Mouse (Mus musculus) right cerebral cortex, adult 2 months (tissue): ENCODE measurements around the gene Dll4.

Experiments
- DNase-seq, 2 experiments: peaks; one replicate each; pipeline ENCODE4 v3.0.0; 2021 to 2022; ENCODE audit warnings: low spot score in 2 of 2

Gene Dll4

DNA sequence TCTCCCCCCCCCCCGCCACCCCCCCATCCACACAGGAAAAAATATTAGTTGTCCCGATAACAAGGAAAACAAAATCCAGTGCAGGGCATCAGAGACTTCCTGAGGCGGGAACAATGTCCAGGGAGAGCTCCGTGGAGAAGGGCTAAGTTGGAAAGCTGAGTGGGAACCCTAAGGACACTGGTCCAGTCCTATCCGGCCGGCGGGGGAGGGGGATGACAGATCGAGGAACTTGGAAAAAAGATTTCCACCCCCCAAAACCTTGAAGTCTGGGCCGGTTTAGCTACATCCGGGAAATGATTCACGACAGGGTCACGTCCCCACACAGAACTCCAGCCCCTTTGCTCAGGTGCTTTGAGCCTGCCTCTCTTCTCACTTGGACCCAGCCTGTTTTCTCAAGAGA lies 14.0 kb upstream of the Dll4 start:
- no peak for DNase-seq

DNA sequence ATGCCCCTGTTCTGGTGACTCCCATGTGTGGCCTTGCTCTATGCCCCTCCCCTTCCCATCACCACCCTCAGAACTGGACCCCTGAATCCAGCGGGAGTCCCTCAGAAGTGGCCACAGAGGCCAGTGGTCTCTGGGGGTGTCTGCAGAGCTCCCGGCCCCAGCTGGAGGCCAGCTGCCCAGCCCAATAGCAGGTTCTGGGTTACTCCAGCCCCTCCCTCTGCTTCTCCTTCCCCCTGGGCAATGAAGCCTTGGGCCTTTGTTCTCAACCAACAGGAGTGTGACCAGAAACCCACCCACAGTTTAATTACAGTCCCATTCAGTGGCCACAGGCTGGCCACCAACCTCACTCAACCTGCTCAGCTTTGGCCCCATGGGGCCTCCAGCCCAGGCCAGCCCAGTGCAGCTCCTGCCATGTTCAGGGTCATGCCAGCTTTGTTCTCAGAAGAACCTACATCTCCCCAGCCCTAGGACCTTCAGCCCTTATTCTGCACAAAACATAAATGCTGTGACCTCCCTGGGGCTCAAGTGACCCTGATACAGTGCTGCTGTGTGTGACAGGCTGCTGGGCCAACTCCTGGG lies 13.1 kb upstream of the Dll4 start:
- DNase-seq, result no peak

DNA sequence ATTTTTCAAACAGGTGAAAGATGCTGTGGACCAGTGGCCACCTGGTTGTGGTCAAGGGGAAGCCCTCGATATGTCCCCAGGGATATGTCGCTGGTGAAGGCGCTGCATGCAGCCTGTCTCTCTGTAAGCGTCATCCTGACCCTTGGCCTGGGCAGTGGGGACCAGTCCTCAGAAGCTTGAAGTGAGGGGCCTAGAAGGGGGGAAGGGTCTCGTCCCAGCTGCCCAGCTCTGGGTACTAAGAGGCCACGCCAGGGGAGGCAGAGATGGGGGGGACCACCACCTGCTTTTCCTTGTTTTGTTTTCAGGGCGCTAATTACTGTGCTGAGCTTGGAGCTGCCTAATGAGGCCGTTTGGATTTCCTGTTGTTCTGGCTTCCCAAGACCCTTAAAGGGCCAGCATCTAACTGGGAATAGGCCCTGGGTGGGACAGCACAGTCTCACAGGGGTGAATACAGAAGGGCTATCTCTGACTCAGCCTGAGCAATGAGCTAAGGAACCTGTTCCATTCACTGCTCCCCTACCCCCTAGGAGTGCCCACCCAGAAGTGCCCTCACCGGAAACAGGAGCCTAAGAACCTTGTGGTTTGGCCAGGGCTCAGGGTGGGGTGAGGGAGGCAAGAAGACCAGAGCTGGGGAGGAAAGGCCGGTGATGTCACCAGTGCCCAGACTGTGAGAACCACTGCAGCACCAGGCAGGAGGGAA lies 11.7 kb upstream of the Dll4 start:
- no peak for DNase-seq

DNA sequence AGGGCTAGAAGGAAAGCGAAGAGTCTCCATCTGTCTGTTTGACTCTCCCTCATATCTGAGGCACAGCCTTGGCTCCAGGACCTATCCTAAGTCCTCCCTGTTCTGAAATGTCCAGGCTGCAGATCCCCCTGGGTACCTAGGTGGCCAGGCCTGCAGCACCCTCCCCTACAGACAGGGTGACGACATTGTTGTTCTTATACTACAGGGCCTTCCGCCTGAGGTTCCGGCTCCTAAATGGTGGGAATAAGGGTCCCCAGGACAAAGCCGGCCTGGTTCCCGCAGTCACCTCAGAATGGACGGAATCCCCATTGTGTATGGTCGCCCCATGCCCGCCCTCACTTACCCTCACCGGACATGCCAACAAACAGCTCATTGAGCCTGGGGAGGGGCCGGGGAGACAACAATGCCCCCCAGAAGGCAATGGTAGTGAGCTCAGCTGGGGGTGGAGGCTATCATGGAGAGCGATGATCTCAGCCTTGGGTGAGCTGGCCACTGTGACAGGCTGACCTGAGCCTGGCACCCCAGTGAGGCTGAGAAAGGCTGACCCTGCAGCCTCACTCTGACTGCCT lies 10.8 kb upstream of the Dll4 start:
- no peak for DNase-seq

DNA sequence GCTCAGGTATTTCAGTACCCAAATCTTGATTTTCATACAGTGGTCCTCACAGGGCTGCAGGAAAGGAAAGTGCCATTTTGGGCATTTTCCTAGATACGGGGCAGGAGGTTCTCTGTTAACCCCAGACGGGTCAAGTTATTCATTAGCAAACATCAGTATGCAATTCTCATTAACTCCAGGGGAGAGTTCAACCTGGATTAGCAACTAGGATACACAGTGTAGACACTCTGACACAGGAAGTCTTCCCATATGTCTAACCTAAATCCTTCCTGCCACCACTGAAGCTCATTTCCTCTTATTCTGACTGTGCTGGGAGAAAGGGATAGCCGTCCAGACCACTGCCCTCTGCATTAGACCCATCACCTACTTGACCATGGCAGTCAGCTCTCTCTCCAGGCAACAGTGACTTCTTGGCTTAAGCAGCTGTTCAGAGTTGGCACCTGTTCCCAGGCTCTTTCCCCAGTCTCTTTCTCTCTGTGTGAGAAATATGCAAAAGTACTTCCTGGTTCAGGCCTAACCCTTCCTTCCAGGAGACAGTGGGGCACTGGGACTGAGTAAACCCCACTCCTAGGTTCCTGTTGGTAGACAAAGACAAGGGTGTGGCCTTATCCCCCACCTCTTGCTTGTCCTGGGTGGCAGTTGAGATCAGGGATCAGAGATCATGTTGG lies 7.4 kb upstream of the Dll4 start:
- no peak for DNase-seq

DNA sequence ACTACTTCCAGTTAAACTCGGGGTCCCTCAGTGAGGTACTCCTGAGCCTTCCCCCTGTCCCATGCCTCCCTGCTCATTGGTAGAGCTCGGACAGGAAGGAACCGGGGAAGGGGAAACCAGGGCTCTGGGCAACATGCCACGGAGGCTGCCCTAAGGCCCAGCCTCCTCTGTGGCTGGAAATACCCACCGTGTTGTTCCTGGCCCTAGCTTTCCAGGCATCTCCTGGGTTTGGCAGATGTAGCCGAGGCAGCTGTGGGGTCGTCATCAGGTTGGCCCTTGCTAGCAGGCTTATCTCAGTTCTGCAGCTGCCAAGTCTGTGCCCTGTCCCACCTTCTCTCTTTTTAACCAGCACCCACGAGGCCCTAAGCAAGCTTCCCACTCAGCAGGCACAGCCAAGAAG lies 5.0 kb upstream of the Dll4 start:
- DNase-seq, result no peak

DNA sequence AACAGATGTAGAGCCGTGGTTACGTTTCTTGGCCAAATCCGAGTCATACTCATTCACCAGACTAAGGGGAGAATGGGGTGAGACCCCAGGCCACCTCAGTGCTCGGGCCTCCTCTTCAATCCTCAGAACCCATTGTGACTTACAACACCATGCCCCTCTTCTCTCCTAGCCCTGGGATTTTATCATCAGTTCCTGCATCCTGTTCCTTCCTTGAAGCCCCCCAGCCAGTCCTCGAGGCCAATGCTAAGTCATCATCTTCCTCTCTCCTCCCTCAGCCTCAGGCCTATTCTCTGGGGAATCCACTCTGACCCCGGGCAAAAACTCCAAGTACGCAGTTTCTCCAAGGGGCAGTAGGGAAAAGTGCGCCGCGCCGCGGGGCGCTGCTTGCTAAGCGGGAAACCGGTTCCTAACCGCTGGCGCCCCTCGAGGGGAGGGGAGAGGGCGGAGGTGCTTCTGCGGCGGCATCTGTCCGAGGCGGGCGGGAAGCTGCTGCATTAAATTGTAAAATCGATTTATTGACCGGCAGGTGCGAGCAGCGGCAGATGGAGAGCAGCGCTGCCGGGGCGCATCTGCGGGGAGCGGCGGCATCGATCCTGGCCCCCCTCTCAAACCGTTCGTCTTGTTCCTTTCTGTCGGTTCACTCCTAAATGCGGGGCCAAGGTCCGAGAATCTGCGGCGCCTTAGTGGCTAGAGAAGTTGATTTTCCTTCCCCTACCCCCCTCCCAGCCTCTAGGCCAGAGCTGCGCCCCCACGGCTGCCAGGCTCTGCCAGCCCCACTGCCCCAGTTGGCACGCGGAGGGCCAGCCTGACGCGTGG lies 3.6 kb upstream of the Dll4 start:
- no peak for DNase-seq

DNA sequence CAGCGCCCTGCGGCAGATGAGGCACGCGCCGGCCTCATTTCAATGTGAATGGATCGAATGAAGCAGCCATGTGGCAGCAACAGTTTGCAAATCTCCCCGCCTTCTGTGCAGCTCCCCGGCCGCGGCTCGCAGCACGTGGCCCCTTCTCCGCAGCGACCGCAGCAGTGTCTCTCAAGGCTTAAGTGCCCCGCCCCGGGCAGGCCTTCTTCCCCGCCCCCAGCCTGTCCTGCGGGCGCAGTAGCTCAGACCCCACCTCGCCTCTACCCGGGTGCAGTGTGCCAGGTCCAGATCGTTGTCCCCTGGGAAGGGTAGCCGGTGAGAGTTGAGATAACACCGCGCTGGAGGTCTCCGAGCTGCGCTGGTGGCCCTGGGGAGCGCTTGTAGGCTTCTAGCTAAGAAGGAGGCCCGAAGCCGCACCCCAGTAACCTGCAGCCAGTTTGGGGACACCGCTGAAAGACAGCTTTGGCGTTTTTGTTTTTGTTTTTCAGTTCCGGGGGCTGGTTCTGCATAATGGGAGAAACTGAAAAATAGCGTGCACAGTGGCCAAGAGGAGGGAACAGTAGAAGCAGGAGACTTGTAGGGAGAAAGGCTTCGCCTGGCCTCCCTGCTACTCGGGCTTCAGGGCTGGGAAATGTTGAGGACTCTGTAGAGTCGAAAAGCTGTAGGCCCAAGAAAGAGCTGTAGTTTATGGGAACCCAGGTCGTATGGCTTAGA lies 2.8 kb upstream of the Dll4 start:
- DNase-seq, result peak; percentile 56 to 60

DNA sequence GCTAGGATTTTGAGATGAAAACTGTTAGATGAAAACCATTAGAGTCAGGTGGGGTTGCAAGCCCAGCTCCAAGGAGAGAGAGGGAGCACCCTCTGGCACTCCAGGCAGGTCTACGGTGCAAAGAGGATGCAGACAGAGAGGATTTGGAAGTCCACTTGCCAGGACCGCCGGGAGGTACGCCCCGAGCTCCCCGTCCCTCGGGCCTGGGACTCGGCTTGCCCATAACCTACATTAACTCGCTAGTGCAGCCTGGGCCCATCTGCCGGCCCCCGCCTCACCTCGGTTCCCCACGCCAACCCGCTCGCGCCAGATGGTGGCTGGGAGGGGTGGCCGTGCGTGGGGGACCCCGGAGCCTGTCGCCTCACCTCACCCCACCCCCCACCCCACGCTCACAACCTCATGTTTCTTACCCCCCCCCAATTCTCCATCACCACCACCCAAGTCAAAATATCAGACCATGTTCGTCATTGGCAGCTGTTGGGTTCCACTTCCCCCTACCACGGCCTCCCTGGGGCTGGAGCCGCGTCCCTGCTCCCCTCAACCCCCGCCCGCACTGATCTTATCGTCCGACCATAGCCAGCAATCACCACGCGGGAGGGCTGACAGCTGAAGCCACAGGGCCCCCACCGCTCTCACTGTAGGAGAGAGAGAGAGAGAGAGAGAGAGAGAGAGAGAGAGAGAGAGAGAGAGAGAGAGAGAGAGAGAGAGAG lies 1.6 kb upstream of the Dll4 start:
- no peak for DNase-seq

DNA sequence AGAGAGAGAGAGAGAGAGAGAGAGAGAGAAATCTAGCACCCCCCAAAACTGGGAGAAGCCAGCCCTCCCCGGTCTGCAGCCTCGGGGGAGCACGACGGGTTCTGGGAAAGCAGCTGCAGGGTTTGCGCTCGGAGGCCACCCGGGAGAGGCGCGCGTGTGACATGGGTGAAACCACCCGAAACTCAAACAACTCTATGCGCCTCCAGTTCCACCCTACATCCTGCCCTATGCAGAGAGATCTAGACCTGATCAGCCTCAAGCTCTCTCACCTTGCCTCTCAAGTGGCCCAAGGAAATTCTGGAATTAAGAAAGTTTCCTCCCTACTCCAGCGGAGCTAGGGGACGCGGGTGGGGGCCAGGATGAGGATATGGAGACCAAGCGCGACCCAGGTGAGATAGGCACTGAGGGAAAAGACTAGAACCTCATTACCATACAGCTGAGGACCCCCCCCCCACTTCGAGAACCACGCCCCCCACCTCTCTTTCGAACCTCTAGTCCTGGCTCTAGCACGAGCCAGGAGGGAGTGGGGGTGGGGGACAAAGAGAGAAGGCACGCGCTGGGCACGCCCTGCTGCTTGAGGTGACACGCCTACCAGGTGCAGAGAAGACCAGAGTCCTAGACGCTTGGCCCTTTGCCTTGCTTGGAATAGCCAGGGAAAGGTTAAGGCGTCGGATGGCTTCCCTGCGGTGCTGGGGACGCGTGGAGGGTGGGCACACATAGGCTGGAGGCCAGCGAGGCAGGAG lies 837 bp upstream of the Dll4 start:
- DNase-seq, result no peak

DNA sequence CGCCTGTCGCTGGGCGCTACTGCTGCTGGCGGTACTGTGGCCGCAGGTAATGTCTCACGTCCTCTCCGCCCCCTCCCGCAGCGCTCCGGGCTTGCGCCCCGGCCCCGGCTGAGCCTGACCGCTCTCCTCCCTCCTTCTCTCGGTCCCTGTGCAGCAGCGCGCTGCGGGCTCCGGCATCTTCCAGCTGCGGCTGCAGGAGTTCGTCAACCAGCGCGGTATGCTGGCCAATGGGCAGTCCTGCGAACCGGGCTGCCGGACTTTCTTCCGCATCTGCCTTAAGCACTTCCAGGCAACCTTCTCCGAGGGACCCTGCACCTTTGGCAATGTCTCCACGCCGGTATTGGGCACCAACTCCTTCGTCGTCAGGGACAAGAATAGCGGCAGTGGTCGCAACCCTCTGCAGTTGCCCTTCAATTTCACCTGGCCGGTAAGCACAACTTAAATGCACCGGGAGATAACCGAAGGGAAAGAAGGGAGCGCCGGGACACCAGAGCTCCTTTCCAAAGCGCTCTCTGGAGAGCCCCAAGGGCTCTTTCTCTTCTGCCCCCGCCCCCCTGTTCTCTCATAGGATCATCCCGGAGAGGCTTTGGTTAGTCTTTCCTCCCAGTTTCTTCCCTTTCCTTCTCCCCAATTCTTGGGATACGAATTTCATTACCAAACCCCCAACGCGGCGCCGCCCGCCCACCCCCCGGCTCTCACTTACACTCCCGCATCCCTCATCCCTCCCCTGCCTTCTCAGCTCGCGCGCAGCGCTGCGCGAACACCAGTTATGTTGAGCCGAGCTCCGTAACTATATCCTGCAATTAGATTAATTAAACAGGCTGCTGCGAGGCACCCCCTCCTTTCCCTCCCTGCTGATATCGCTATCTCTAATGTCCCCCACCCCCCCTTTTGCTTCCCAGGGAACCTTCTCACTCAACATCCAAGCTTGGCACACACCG lies 847 bp downstream of the Dll4 start:
- peak in 1 of 2 experiments; percentile 17 for DNase-seq

DNA sequence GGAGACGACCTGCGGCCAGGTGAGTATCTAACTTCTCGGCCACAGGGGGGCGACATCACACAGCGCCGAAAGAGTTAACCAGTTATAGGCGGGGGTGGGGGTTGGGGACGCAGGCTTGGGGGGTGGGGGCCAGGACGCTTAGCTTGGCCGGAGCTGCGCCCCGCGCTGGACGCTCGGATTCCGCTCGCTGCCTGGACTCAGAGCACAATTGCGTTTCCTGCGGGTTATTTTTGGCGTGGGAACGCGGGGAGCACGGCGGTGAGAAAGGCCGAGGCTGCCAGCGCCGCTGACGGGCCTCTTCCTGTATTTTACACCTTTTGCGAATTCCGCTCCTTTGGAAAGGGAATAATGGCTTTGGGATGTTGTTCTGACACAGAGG lies 1.5 kb downstream of the Dll4 start:
- DNase-seq, result peak; percentile 31 to 40

DNA sequence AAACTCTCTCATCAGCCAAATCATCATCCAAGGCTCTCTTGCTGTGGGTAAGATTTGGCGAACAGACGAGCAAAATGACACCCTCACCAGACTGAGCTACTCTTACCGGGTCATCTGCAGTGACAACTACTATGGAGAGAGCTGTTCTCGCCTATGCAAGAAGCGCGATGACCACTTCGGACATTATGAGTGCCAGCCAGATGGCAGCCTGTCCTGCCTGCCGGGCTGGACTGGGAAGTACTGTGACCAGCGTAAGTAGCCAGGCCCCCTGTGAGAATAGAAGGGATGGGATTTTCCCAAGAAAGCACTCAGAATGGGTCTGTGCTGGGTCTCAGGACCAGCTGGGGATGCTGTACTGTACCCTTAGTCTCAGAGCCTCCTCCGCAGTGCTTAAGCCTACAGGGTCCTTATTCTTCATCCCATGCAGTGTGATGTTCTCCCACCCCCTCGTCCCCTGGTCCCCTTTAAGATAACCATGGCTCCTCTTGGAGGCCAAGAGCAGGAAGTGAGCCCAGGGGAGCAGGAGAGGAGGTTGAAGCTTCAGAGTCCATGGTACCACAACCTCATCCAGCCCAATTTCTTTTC lies 2.5 kb downstream of the Dll4 start:
- DNase-seq, result no peak

DNA sequence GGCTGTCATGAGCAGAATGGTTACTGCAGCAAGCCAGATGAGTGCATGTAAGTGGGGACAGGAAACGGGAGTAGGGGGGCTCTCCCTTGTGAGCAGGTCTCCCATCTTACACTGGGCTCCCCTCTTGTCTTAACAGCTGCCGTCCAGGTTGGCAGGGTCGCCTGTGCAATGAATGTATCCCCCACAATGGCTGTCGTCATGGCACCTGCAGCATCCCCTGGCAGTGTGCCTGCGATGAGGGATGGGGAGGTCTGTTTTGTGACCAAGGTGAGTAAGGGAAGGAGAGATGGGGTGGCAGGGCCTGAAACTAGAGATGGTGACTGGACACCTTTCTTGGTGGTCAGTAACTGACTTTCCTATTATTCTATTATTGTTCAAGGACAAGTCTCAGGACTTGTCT lies 3.0 kb downstream of the Dll4 start:
- DNase-seq, result no peak

DNA sequence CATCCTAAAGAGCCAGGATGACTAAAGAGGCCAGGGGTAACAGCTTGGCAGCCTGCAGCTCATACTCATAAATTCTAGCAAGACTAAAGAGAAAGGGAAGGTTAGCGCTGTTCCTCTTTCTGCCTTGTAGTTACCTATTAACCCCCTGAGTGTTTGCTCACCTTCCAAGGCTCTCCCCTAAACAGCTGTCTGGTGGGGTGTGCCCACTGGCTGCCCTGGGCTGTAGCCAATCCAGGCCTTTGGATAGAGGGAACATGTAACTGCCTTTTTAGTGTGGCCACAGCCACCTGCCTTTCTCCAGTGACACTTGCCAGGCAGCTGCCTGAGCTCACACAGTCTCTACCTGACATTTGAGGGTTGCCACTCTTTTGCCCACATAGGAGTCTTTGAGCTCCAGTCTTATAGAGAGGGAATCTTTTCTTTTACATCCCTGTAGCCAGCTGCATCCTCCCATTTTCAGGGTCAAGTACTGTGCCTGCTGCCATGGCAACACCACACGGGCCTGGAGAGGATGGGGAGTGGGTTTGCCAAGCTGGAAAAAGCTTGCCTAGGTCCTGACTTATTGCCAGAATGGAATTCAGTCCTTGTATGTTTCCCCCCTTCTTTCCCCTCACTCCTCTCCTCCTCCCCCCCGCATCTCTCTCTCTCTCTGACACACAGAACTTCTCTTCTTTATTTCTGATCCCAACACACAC lies 3.7 kb downstream of the Dll4 start:
- DNase-seq, result no peak

DNA sequence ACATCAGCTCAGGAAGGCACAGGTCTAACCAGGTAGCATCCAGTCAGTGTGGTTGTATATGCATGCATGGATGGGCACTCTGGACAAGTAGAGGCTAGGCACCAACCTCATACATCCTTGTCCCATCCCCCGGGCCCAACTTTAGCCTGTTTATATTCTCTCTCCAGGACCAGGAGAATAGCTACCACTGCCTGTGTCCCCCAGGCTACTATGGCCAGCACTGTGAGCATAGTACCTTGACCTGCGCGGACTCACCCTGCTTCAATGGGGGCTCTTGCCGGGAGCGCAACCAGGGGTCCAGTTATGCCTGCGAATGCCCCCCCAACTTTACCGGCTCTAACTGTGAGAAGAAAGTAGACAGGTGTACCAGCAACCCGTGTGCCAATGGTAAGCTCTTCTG lies 5.2 kb downstream of the Dll4 start:
- no peak for DNase-seq

DNA sequence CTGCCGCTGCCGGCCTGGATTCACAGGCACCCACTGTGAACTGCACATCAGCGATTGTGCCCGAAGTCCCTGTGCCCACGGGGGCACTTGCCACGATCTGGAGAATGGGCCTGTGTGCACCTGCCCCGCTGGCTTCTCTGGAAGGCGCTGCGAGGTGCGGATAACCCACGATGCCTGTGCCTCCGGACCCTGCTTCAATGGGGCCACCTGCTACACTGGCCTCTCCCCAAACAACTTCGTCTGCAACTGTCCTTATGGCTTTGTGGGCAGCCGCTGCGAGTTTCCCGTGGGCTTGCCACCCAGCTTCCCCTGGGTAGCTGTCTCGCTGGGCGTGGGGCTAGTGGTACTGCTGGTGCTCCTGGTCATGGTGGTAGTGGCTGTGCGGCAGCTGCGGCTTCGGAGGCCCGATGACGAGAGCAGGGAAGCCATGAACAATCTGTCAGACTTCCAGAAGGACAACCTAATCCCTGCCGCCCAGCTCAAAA lies 6.6 kb downstream of the Dll4 start:
- DNase-seq, result no peak

DNA sequence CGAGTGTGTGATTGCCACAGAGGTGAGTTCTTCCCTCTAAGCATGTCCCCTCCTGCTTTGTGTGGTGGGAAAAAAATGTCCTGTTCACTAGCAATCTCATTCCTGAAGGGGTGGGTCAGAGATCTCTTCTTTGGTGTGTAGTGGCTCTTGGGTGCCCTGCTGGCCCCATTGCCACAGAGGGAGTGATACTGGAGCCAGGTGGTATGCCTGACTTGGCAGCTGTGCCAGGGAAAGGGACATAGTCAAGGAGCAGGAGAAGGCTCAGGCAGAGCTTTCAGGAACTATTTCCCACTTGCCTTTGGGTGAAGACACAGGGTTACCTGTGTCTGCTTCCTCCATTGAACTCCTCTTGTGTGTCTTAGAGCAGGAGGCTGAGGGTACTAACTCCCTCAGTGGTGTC lies 8.6 kb downstream of the Dll4 start:
- no peak for DNase-seq
